Mouse (Mus musculus): ENCODE data around the gene Tmed1.
"Not testable (repeated sequence)": the region's sequence is repeated elsewhere in the genome, so short reads cannot be mapped to it uniquely, and the experiment has no call there.

Tmed1 gene

GRCm38 (mm10) chr9:21526634-21526944 is 16.5 kb upstream of the Tmed1 start:
- no peak for ATAC-seq (ENCODE audit: insufficient number of reproducible peaks, low FRiP score, low TSS enrichment)

- no peak for ATAC-seq (ENCODE audit: insufficient number of reproducible peaks, low FRiP score, low TSS enrichment)
These were observed 16.0 kb upstream of the Tmed1 start, which contains the start of gene AB124611 for GRCm38 (mm10) chr9:21525937-21526633. Gene AB124611 (plus strand): TSS chr9:21526176.

DNA sequence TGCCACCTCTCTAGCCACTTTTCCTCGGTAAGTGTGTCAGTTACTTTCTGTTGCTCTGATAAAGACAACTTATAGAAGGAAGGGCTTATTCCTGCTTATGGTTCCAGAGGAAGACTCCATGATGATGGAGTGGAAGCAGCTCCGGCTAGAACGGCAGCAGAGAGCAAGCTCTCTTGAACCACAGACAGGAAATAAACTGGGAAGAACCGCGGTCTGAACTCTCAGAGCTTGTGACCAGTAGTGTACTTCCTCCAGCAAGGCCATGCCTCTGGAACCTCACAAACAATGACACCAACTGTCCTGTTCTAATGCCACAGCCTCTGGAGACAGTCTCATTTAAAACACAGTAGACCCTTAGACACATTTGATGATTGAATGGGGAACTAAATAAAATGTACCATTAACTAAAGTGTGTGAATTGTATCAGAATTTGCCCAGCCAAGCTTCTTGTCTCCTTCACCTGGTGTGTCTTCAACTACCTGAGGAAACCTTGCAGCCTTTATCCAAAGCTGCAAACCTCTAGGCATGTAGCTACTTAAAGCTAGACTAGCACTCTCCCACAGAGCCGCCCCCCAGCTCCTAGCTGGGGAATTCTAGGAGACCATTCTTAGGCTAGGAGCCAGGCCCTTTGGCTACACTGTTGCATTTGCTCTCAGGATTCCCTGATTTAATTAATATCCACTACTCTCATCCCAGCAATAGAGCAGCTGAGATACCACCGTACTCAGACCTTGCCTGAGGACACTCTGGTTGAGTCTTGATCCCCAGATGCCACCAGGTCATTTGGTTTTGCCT is 15.3 kb upstream of the Tmed1 start:
- no peak for ATAC-seq (ENCODE audit: insufficient number of reproducible peaks, low FRiP score, low TSS enrichment)

DNA sequence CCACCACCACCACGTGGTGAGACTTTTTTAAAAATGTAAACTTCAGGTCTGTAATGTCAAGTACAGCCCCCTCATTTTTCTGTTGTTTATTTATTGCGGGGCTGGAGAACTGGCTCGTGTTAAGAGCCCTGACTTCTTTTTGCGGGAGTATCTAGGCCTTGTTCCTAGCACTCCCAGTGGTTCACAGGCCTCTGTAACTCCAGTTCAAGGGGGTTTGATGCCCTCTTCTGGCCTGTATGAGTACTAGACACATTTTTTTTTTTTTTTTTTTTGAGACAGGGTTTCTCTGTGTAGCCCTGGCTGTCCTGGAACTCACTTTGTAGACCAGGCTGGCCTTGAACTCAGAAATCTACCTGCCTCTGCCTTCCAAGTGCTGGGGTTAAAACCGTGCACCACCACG is 8.6 kb upstream of the Tmed1 start:
- not testable (repeated sequence) for ATAC-seq (ENCODE audit: insufficient number of reproducible peaks, low FRiP score, low TSS enrichment)

DNA sequence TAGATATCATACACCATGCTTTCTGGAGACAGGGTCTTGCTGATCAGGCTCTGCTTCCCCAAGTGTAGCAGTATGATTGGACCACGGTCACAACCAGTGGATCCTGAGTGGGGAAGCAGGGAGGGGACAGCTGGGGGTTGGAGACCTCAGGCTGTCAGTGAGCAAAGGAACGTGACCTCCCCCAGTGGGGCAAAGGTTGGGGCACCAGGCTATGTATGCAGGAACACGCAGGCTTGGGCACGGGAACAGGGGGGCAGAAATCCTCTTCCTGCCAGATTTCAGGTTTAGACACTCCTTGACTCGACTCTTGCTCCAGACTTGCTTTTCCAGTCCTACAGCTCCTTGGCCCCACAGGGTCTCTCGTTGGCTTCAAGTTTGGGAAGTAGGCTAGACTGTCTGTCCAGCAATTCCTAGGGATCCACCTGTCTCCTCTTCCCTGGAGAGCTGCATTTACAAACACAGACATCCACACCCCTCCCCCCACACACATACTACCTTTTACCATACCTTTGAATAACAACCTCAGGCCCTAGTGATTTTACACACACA is 8.0 kb upstream of the Tmed1 start:
- ATAC-seq (ENCODE audit: insufficient number of reproducible peaks, low FRiP score, low TSS enrichment), result no peak

- ATAC-seq (ENCODE audit: insufficient number of reproducible peaks, low FRiP score, low TSS enrichment), result no peak
These were observed 3.4 kb upstream of the Tmed1 start for GRCm38 (mm10) chr9:21513466-21513865.

GRCm38 (mm10) chr9:21511052-21511451 is 1.0 kb upstream of the Tmed1 start:
- no peak for ATAC-seq (ENCODE audit: insufficient number of reproducible peaks, low FRiP score, low TSS enrichment)

- ATAC-seq (ENCODE audit: insufficient number of reproducible peaks, low FRiP score, low TSS enrichment), result no peak
These were observed 600 bp upstream of the Tmed1 start for GRCm38 (mm10) chr9:21510689-21511015.

GRCm38 (mm10) chr9:21508871-21509404 is 1.1 kb downstream of the Tmed1 start:
- ATAC-seq (ENCODE audit: insufficient number of reproducible peaks, low FRiP score, low TSS enrichment), result no peak

- ATAC-seq (ENCODE audit: insufficient number of reproducible peaks, low FRiP score, low TSS enrichment), result no peak
These were observed 2.2 kb downstream of the Tmed1 start for GRCm38 (mm10) chr9:21507753-21508430.

- ATAC-seq (ENCODE audit: insufficient number of reproducible peaks, low FRiP score, low TSS enrichment), result no peak
These were observed 4.3 kb downstream of the Tmed1 start for GRCm38 (mm10) chr9:21505767-21506166.

- ATAC-seq (ENCODE audit: insufficient number of reproducible peaks, low FRiP score, low TSS enrichment), result no peak
These were observed 6.7 kb downstream of the Tmed1 start for GRCm38 (mm10) chr9:21503352-21503751.

DNA sequence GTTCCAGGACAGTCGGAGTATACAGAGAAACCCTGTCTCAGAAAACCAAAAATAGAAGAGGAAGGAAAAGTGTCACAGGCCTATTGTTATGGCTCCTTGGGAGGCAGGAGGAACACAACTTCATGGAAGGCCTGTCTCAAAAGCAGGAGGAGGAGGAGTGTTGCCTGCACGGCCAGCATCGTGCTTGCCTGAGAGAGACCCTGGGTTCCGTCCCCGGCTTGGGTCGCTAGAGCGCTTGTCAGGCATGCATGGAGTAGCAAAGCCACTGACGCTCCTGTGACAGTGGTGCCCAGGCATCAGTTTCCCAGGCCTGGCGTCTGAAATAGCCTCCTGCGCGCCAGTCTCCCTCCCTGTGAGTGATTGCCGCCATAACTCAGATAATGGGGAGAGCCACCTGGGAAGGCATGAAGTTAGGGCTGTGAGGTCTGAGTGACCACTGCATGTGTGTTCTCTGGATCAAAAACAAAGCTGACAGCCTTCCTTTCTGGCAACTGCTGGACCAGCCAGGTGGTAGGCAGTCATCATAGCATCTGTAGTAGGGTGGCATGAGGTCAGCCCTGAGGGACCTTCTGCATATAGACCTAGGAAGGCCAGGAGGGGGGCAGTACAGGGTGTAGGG is 11.7 kb downstream of the Tmed1 start:
- no peak for ATAC-seq (ENCODE audit: insufficient number of reproducible peaks, low FRiP score, low TSS enrichment)

- no peak for ATAC-seq (ENCODE audit: insufficient number of reproducible peaks, low FRiP score, low TSS enrichment)
These were observed 12.4 kb downstream of the Tmed1 start for GRCm38 (mm10) chr9:21497664-21498063.

DNA sequence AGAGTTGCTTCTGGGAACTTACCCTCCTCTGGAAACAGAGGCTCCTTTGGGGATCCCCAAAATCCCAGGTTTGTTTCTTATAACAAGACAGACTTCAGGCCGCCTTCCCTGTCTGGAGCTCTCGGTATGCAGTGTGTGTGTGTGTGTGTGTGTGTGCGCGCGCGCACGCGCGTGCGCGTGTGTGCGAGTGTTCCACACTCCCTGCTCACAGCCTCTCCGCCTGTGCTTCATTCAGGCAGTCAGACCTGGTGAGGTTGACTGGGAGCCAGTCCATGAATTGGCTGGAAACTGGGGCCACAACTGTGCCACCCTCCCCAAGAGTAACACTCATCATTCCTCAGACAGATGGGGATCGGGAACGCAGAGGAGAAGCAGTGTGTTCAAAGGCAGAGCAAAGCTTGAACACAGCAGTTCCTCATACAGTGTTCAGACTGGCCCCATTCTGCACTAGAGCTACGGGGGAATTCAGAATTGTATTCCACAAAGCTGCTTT is 13.0 kb downstream of the Tmed1 start:
- ATAC-seq (ENCODE audit: insufficient number of reproducible peaks, low FRiP score, low TSS enrichment), result no peak

GRCm38 (mm10) chr9:21496308-21497049 is 13.6 kb downstream of the Tmed1 start:
- ATAC-seq (ENCODE audit: insufficient number of reproducible peaks, low FRiP score, low TSS enrichment), result no peak

DNA sequence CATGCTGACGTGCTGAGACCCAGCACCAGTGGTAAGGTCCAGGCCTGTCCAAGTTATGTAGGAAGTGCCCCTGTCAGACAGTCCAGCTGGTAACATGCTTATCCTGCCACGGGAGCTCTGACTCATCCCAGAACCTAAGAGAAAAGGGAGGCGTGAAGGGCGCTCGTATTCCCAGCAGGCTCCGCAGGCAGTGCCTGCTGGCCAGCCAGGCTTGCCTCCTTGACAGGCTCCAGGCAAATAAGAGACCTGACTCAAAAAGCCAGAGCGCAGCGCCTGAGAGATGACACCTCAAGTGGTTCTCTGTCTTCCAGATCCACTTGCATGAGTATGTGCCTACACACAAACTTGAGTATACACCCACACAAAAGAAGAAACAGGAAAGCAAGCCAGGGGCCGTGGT is 15.3 kb downstream of the Tmed1 start:
- no peak for ATAC-seq (ENCODE audit: insufficient number of reproducible peaks, low FRiP score, low TSS enrichment)

GRCm38 (mm10) chr9:21493907-21494306 is 16.1 kb downstream of the Tmed1 start:
- ATAC-seq (ENCODE audit: insufficient number of reproducible peaks, low FRiP score, low TSS enrichment), result no peak

DNA sequence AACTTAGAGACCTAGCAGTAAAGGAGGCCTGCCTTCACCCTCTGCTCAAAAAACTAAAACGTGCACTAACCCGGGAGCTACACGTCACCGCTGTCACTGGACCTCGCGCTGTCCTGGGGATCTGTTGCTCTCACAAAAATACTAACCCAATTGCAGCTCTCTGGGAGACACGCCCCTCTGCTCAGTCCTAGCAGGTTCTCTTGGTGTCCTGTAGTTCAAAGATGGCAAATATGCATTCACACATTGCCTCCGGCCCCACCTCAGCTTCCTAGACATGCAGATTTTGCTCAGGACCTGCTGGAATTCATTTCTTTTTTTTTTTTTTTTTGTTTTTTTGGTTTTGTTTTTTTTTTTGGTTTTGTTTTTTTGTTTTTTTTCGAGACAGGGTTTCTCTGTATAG is 19.4 kb downstream of the Tmed1 start:
- no peak for ATAC-seq (ENCODE audit: insufficient number of reproducible peaks, low FRiP score, low TSS enrichment)

DNA sequence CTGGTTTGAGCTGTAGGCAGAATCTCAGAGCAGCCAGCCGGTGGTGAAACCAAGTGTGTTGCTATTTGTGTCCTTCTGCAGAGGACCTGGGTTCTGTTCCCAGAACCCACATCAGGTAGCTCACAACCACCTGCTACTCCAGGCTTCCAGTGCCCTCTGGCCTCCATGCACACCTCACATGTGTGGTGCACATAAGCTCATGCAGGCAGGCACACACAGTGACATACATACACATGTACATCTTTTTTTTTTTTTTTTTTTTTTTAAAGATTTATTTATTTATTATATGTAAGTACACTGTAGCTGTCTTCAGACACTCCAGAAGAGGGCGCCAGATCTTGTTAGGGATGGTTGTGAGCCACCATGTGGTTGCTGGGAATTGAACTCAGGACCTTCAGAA is 21.8 kb downstream of the Tmed1 start:
- not testable (repeated sequence) for ATAC-seq (ENCODE audit: insufficient number of reproducible peaks, low FRiP score, low TSS enrichment)

Data from cerebellum, adult (tissue).